Mouse (Mus musculus) embryonic stem cell, embryonic (primary cell): ENCODE results near the gene A630095N17Rik.

Source experiments
- CTCF ChIA-PET, 4 experiments: fragments of 300-600 bp in 2 of 4; fragments of 350-600 bp in 2 of 4; sonication (Branson Sonifier 250); formaldehyde crosslinking; loops; one replicate each; lab custom pipeline; 2022; ENCODE audit warnings: inconsistent platforms in 2 of 4; lab: Charles Lee
- POLR2A ChIA-PET, 4 experiments: fragments of 300-600 bp in 2 of 4; fragments of 350-600 bp in 2 of 4; sonication (Branson Sonifier 250); formaldehyde crosslinking; loops; one replicate each; lab custom pipeline; 2022; ENCODE audit warnings: antibody characterized with exemption in 4 of 4, inconsistent platforms in 1 of 4; lab: Charles Lee

Gene A630095N17Rik

DNA sequence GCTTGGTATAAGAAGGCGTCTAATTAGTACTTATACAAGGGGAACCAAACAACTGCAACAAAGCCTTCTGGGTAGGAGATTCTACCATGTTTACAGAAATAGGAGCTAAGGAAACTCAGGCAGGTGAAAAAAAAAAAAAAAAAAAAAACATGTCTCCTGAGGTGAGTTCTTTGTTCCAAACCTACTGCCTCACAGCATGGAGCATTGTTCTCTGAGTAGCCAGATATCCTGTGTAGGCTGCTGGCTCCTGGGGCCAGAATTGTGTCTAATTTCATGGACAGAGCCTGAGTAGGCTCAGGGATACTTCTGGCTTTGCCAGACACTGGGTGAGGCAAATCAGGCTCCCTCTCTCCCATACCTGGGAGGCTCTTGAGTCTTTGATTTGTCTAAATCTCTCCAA is 4.2 kb downstream of the A630095N17Rik start:
- POLR2A ChIA-PET, result interaction anchor here (0.6 to 5.2 kb wide), 31 partner anchors 8 to 443 kb away, joined by 3 to 83 read pairs (median 4); partner anchors contain the start of genes Tuba4a (in 3 of the 4), Dnajb2 (in 2 of the 4), Glb1l (in 2 of the 4) and Stk16 (in 2 of the 4)
- CTCF ChIA-PET, result interaction anchor here in 3 of 4 experiments (0.6 to 1.9 kb wide), 8 partner anchors 15 to 241 kb away, joined by 3 to 8 read pairs (median 3); no protein-coding TSS in a partner anchor

DNA sequence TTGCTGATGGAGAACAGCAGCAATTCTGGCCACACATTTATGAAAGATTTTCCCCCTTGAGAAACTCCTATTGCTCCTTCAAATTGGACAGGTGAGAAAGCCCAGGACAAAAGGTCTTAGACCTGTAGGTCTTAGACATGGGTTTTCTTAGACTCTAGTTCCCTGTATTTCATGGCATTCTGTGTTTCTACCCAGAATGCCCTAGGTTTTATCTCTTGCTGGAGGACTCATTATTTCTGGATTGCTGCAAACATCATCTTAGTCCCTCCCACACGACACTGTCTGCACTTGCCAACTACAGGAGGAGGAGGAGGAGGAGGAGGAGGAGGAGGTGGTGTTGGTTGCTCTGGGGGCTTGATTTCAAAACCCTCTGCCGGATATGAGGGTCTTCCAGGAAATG is 5.8 kb downstream of the A630095N17Rik start:
- POLR2A ChIA-PET, result interaction anchor here in 2 of 4 experiments (0.8 to 5.2 kb wide), 5 partner anchors 10 to 46 kb away, joined by 3 to 83 read pairs (median 8); partner anchors contain the start of genes Abcb6 (in 1 of the 2), Dnajb2 (in 1 of the 2), Glb1l (in 1 of the 2) and Stk16 (in 1 of the 2)
- CTCF ChIA-PET, result interaction anchor here in 2 of 4 experiments (0.7 to 1.1 kb wide), 3 partner anchors 12 to 332 kb away, joined by 3 read pairs; no protein-coding TSS in a partner anchor

DNA sequence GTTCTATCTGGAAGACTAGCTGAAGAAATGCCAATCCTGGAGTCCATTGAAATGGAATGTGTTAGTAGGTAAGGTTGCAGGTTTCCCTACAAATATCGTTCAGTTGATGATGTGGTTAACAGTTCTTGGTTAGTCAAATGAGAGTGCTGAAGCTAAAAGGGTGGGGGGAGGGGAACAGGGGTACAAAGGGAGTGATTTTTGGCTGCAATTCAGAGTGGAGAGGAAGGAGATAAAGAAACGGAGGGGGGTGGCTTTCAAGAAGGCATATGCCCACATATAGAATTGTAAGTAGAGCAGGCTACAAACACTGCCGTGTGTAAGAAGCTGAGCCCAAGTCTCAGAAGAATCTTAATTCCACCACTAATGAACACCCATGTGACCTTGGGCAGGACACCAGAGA is 6.4 kb downstream of the A630095N17Rik start:
- ChIA-PET POLR2A (interaction anchor here in 2 of 4 experiments (0.8 to 5.2 kb wide), 8 partner anchors 11 to 277 kb away, joined by 3 to 83 read pairs (median 4); partner anchors contain the start of genes Abcb6 (in 2 of the 2), Chpf (in 1 of the 2), Dnajb2 (in 1 of the 2) and Glb1l (in 1 of the 2)), CTCF (interaction anchor here in 2 of 4 experiments (0.6 to 1.1 kb wide), 5 partner anchors 9 to 122 kb away, joined by 3 to 5 read pairs (median 3); no protein-coding TSS in a partner anchor)

DNA sequence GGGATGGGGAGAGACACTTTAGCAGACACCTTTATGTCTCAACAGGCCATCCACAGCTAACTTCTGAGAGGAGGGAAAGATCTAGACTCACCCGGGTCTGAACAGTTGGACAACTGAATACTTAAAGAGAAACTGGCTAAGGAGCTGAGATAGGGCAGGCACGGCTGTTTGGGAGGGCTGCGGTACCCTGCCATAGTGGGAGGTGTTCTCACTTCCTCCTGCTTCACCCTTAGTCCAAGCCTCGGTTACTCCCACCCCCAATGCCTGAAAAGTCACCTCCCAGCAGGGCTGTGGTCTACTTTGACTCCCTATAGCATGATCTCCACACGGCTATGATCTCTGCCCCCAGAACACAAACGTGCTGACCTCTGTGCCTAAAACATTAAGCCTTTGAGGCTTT is 8.4 kb downstream of the A630095N17Rik start:
- POLR2A ChIA-PET, result interaction anchor here in 3 of 4 experiments (0.9 to 8.0 kb wide), 14 partner anchors 8 to 55 kb away, joined by 3 to 109 read pairs (median 4); partner anchors contain the start of genes A630095N17Rik (in 2 of the 3), Ankzf1 (in 2 of the 3), Atg9a (in 2 of the 3) and Dnajb2 (in 2 of the 3)
- CTCF ChIA-PET, result interaction anchor here in 2 of 4 experiments (0.7 to 1.7 kb wide), 5 partner anchors 11 to 1742 kb away, joined by 3 to 5 read pairs (median 4); partner anchors contain the start of gene Dnpep (in 1 of the 2)

DNA sequence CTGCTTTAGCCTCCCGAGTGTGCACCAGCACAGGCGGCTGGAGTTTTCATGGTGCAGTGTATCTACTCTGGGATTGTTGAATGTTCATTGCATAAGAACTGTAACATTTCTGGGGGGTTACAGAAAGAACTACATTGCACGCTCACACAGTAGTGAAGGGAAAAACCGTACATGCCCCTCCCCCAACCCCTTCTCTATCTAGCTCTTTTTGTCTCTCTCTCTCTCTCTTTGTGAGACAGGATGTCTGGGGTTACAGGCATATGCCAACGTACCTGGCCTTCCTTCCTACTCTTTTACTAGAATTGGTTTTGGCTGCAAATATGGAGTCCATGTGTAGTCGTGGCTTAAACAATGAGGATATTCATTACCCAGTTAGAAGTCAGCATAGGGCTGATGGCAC is 9.0 kb downstream of the A630095N17Rik start:
- CTCF ChIA-PET, result interaction anchor here in 1 of 4 experiments (1.0 to 1.7 kb wide), 4 partner anchors 11 to 95 kb away, joined by 4 to 5 read pairs (median 4); partner anchors contain the start of gene Dnpep
- POLR2A ChIA-PET, result interaction anchor here in 3 of 4 experiments (0.9 to 8.0 kb wide), 16 partner anchors 9 to 54 kb away, joined by 3 to 109 read pairs (median 5); partner anchors contain the start of genes A630095N17Rik (in 2 of the 3), Ankzf1 (in 2 of the 3), Atg9a (in 2 of the 3) and Dnajb2 (in 2 of the 3)

DNA sequence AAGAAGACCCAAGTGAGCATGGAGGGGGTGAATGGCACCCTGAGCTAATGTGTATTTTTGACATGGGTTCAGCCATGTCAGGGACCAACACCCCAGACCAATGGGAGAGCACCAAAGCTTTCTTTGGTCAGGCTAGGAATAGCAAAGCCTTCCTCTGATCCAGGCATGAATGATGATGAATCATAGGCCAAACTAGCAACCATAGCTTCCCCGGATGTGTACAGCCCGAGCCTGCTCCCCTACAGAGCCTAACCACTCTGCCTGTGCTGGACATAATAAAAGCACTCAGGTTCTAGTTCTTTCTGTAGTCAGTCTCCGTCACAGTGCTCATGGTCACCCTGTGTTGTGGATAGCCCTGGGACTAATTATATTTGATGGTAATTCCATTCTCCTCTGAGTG is 10.4 kb downstream of the A630095N17Rik start:
- POLR2A ChIA-PET, result interaction anchor here (0.6 to 8.0 kb wide), 30 partner anchors 8 to 258 kb away, joined by 3 to 109 read pairs (median 6); partner anchors contain the start of genes Ankzf1 (in 3 of the 4), Atg9a (in 3 of the 4), Dnajb2 (in 2 of the 4) and Dnpep (in 2 of the 4)
- CTCF ChIA-PET, result interaction anchor here in 2 of 4 experiments (0.6 to 6.2 kb wide), 5 partner anchors 13 to 96 kb away, joined by 3 to 35 read pairs (median 4); partner anchors contain the start of genes Abcb6 (in 1 of the 2) and Dnpep (in 1 of the 2)

DNA sequence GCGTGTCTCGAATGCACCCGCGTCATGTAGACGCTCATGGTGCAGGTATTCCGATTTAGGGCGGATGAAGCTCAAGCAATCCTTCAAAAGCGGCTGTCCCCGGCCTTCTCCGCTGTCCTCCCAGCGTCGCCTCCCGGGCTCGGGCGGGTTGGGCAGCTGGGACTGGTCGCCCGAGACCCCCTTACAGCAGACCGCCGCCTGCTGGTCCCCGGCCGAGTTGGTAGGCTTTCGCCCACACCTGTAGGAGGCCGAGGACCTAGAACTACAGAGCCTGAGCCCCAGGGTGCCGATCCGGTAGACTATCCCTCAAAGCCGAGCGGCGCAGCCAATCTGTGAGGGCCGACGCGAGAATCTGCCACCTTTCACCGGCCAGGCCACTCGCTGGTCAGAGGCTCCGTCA is 12.4 kb downstream of the A630095N17Rik start, which contains the start of gene Tuba4a:
Gene Tuba4a (minus strand): TSS at position 335 of the 400 bp plus-strand sequence.
- ChIA-PET POLR2A (interaction anchor here (0.5 to 12.5 kb wide), 58 partner anchors 8 to 976 kb away, joined by 3 to 109 read pairs (median 6); partner anchors contain the start of genes A630095N17Rik (in 3 of the 4), Ankzf1 (in 3 of the 4), Atg9a (in 3 of the 4) and Dnajb2 (in 3 of the 4)), CTCF (interaction anchor here in 3 of 4 experiments (1.0 to 6.2 kb wide), 7 partner anchors 15 to 195 kb away, joined by 3 to 35 read pairs (median 5); partner anchors contain the start of genes Ankzf1 (in 1 of the 3) and Atg9a (in 1 of the 3))

DNA sequence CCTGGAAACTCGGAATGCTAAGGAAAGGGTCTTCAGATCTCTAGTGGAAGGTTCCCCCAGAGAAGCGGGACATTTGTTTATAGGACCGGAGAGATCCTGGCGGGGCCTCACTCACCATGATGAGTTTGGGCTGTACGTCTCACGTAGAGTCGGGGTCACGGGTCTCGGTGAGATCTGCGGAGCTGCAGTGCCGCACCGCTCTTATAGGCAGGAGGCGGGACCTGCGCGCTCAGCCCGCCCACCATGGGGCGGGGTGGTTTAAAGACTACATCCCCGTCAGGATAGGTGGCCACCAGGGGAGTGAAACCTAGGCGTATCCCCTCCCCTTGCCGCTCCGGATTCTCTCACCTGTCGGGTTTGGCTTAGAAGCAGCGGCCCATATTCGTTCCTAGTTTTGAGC is 12.8 kb downstream of the A630095N17Rik start:
- ChIA-PET POLR2A (interaction anchor here (0.5 to 12.5 kb wide), 66 partner anchors 8 to 976 kb away, joined by 3 to 109 read pairs (median 5); partner anchors contain the start of genes A630095N17Rik (in 3 of the 4), Abcb6 (in 3 of the 4), Ankzf1 (in 3 of the 4) and Atg9a (in 3 of the 4)), CTCF (interaction anchor here (0.6 to 6.2 kb wide), 10 partner anchors 13 to 1225 kb away, joined by 3 to 35 read pairs (median 5); partner anchors contain the start of genes A630095N17Rik (in 1 of the 4), Ankzf1 (in 1 of the 4) and Atg9a (in 1 of the 4))

DNA sequence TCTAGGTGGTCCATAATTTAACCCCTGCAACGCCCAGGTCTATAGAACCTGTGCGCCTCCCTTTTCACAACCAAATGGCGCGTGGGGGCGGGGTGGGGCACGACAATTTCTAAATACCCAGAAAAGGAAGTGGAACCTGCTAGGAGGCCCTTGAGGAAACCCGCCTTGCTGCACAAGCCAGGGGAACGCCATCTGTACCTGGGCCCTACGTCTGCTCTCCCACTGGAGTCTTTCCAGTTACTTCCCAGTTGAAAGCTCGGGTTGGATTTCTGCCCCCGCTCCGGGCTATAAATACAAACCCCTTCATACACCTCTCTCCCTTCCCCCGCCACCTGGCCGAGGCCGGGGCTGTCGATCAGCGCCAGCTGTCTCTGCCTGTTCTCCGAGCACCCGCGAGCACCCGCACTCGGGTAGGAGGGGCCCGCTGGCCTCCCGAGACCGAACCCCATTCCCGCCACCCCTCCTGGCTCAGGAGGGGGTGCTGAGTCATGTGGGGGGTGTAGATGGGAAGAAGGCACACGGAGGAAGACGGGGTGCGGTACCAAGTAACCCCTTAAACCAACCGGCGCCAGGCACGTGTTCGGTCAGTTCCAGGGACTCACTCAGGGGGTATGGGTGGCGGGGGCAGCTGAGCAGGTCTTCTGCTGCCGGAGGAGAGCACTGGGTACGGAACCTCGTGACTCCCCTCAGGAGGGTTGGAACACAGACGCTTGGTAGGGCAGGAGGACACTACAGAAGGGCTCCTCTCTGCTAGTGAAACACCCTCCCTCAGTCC is 13.5 kb downstream of the A630095N17Rik start:
- POLR2A ChIA-PET, result interaction anchor here (0.5 to 12.5 kb wide), 57 partner anchors 9 to 393 kb away, joined by 3 to 109 read pairs (median 7); partner anchors contain the start of genes A630095N17Rik (in 3 of the 4), Abcb6 (in 3 of the 4), Ankzf1 (in 3 of the 4) and Atg9a (in 3 of the 4)

DNA sequence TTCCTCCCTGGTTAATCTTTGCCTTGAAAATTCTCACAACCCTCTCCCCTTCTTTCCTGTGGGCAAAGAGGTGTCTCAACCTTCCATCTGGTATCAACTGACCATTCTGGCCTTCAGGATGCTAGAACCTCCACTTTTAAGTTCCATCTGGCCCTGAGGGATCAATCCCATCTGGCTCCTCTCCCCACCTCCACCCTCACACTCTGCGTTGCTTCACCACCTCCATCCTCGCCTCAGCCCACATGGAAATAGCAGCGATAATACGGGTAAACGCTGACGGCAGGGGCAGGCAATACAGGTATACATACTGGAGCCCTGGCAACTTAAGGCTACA is 14.0 kb downstream of the A630095N17Rik start:
- CTCF ChIA-PET, result interaction anchor here in 1 of 4 experiments (1.0 to 6.2 kb wide), 3 partner anchors 27 to 249 kb away, joined by 4 to 35 read pairs (median 12); no protein-coding TSS in a partner anchor
- POLR2A ChIA-PET, result interaction anchor here (0.6 to 12.5 kb wide), 35 partner anchors 8 to 393 kb away, joined by 3 to 109 read pairs (median 10); partner anchors contain the start of genes Glb1l (in 3 of the 4), Stk16 (in 3 of the 4), Abcb6 (in 2 of the 4) and Ankzf1 (in 2 of the 4)

More for the DNA sequence above, 13.5 kb downstream of the A630095N17Rik start:
- CTCF ChIA-PET, result interaction anchor here in 3 of 4 experiments (0.6 to 6.2 kb wide), 8 partner anchors 14 to 1224 kb away, joined by 4 to 35 read pairs (median 6); partner anchors contain the start of genes A630095N17Rik (in 1 of the 3), Ankzf1 (in 1 of the 3) and Atg9a (in 1 of the 3)

DNA sequence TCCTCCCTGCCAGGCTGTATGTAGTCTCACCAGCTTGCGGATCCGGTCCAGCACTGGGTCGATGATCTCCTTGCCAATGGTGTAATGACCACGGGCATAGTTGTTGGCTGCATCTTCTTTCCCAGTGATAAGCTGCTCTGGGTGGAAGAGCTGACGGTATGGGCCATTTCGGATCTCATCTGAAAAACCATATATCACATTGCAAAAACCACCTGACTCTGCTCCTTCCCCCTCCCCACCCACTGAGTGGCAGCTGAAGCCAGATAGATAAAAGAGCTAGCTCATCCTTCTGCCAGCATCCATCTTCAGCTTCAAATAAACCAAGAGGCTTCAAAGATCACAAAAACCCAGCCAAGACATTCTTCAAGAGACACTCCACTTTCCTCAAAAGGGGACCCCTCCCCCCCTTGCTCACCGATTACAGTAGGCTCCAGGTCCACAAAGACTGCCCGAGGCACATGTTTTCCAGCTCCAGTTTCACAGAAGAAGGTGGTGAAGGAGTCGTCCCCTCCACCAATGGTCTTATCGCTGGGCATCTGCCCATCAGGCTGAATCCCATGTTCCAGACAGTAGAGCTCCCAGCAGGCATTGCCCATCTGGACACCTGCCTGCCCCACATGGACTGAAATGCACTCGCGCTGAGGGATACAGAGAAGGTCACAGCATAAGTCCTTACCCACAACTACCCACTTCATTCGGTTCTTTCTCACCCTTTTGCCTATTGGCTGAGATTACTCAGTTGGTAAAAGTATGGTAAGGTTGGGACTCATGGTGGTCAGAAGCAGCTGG is 14.9 kb downstream of the A630095N17Rik start:
- POLR2A ChIA-PET, result interaction anchor here in 2 of 4 experiments (0.6 to 12.5 kb wide), 29 partner anchors 7 to 252 kb away, joined by 3 to 109 read pairs (median 6); partner anchors contain the start of genes A630095N17Rik (in 2 of the 2), Abcb6 (in 2 of the 2), Dnajb2 (in 2 of the 2) and Zfand2b (in 2 of the 2)
- CTCF ChIA-PET, result interaction anchor here in 3 of 4 experiments (0.6 to 6.2 kb wide), 5 partner anchors 28 to 250 kb away, joined by 4 to 35 read pairs (median 4); no protein-coding TSS in a partner anchor

DNA sequence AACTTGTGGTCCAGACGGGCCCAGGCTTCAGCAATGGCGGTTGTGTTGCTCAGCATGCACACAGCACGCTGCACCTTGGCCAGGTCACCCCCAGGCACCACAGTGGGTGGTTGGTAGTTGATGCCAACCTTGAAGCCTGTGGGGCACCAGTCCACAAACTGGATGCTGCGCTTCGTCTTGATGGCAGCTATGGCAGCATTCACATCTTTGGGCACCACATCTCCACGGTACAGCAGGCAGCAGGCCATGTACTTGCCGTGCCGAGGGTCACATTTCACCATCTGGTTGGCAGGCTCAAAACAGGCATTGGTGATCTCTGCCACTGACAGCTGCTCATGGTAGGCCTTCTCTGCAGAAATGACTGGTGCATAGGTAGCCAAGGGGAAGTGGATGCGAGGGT is 16.1 kb downstream of the A630095N17Rik start:
- ChIA-PET CTCF (interaction anchor here in 1 of 4 experiments (6.2 kb wide), 1 partner anchor 37 kb away, joined by 35 read pairs; no protein-coding TSS in a partner anchor), POLR2A (interaction anchor here in 3 of 4 experiments (0.6 to 12.5 kb wide), 16 partner anchors 6 to 102 kb away, joined by 3 to 109 read pairs (median 11); partner anchors contain the start of genes Abcb6 (in 2 of the 3), Dnajb2 (in 2 of the 3), Zfand2b (in 2 of the 3) and Dnpep (in 1 of the 3))

DNA sequence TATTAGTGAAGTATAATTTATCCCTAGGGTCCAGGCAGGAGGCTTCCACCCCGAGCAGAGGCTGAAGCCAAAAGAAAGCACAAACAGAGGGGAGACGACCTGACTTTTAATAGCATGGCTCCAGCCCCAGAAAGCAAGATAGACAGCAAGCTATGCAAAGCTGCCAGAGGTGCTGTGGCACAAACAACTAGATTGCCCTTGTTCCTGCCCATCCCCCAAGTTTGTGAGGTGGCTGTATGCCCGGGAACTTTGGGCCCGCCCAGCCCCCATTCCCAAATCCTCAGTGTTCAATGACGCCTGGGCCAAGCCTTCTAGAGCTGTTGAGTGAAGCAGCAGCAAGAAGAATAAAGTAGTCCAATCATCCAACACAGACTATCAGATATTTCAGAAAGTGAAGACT is 17.0 kb downstream of the A630095N17Rik start:
- ChIA-PET CTCF (interaction anchor here in 2 of 4 experiments (0.9 to 1.3 kb wide), 2 partner anchors 11 to 39 kb away, joined by 3 to 4 read pairs; no protein-coding TSS in a partner anchor), POLR2A (interaction anchor here in 2 of 4 experiments (0.6 to 12.5 kb wide), 22 partner anchors 8 to 71 kb away, joined by 3 to 83 read pairs (median 4); partner anchors contain the start of genes A630095N17Rik (in 2 of the 2), Abcb6 (in 2 of the 2), Ankzf1 (in 1 of the 2) and Atg9a (in 1 of the 2))

DNA sequence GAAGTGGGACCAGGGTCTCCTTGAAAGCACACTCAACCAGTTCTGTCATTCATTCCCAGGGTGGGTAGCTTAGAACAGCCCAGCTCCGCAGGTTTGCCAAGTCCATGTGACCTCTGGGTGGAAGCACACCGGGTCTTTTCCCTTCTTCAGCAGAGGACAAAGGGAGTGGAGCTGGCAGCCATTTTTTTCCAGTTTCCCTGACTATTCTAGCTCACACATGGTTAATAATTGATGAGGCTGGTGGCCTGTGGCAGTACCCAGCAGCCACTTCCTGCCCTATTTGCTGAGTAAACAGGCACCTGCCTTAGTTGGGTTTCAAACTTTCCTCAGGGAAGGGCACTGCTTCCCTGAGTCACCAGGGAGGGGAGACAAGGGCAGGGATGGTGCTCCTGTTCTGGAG is 17.5 kb downstream of the A630095N17Rik start:
- CTCF ChIA-PET, result interaction anchor here in 2 of 4 experiments (0.7 to 1.3 kb wide), 3 partner anchors 11 to 40 kb away, joined by 3 to 4 read pairs (median 3); no protein-coding TSS in a partner anchor
- POLR2A ChIA-PET, result interaction anchor here in 2 of 4 experiments (0.8 to 12.5 kb wide), 25 partner anchors 8 to 103 kb away, joined by 3 to 83 read pairs (median 5); partner anchors contain the start of genes A630095N17Rik (in 2 of the 2), Abcb6 (in 2 of the 2), Ankzf1 (in 2 of the 2) and Atg9a (in 2 of the 2)

DNA sequence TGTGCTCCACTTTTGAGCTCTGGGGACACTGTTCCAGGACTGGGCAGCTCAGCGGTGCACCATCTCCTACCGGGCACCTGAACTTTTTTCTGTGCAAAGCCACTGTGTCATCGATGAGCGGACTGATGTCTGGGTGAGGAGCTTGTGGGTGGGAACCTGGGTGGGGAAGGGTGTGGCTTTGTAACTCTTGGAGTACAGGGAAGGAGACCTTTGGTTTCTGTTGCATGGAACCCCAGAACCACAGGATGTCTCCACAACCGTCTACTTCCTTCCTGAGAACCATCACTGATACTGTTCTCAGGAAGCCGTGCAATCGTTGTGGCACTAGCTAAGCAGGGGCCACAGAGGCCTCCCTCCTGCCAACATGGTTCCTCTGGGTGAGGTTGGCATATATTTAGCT is 18.8 kb downstream of the A630095N17Rik start:
- ChIA-PET CTCF (interaction anchor here in 1 of 4 experiments (0.9 kb wide), 1 partner anchor 15 kb away, joined by 3 read pairs; no protein-coding TSS in a partner anchor), POLR2A (interaction anchor here (0.5 to 12.5 kb wide), 17 partner anchors 9 to 104 kb away, joined by 3 to 83 read pairs (median 8); partner anchors contain the start of genes Ankzf1 (in 2 of the 4), Atg9a (in 2 of the 4), Abcb6 (in 1 of the 4) and Dnajb2 (in 1 of the 4))
